Comparison of ENCODE assay signal across 20 mouse cellular contexts in the genomic region with DNA sequence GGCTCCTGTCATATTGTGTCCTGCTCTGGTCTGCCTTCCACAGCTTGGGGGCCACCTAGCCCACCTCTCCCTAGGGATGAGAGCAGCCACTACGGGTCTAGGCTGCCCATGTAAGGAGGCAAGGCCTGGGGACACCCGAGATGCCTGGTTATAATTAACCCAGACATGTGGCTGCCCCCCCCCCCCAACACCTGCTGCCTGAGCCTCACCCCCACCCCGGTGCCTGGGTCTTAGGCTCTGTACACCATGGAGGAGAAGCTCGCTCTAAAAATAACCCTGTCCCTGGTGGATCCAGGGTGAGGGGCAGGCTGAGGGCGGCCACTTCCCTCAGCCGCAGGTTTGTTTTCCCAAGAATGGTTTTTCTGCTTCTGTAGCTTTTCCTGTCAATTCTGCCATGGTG. TPM values are rescaled to one million over a fixed set of nuclear protein-coding genes. Genes with fewer than 3 reads are reported as not detected.
DNase-seq lines count a peak whose midpoint lies in the region; ATAC-seq and TF ChIP-seq lines count a peak whose summit lies in the region.
"Had no signal": no experiment of that assay in that cellular context is flagged by ENCODE, and none has a peak within 500 bp of the region (broad histone marks: within the 10 kb centered on the region; RNA-seq: fewer than 3 reads in every experiment).

No protein-coding gene starts in this region.

- H3K9ac ChIP-seq in neural tube, embryonic 11.5 days (ENCODE audit: low read length): peak overlapping the region; percentile 14; the same call in 1 of the 2 replicates
- H3K9ac ChIP-seq in neural tube, embryonic 15.5 days (replicated peaks): no peak overlapping the region
- H3K9ac ChIP-seq in heart, embryonic 15.5 days: peak overlapping the region; percentile 20
- H3K9ac ChIP-seq in hindbrain, embryonic 14.5 days: no peak overlapping the region
- H3K9ac ChIP-seq: forebrain, embryonic 13.5 days; liver, embryonic 12.5 days; lung, embryonic 15.5 days; neural tube, embryonic 13.5 days had no signal

- peak; percentile 84 for DNase-seq in gastrocnemius, adult 2 months
- no peak for DNase-seq in gastrocnemius, postnatal 4 days (ENCODE audit: low spot score in 2 of 2)
- DNase-seq in neural tube, embryonic 11.5 days (ENCODE audit: low spot score): no peak
- no peak for DNase-seq in hindbrain, embryonic 14.5 days (ENCODE audit: low spot score)
- DNase-seq in lung, postnatal 10 days: no peak
- DNase-seq: adrenal gland, adult 2 months; cerebellum, postnatal 10 days; embryo, embryonic 11 days; kidney, adult 9 months; thymus, postnatal 4 days had no signal

- TF ChIP-seq POLR2A in myocyte (IDR thresholded peaks at IDR 0.05; ENCODE audit: insufficient read length, low read depth): no peak

- 59% methylated on average over 6 of the region's 6 CpGs for WGBS in neural tube, embryonic 11.5 days
- 64% methylated on average over 6 of the region's 6 CpGs for WGBS in neural tube, embryonic 15.5 days
- WGBS in heart, embryonic 15.5 days: 21% methylated on average over 6 of the region's 6 CpGs
- 67% methylated on average over 6 of the region's 6 CpGs for WGBS in hindbrain, embryonic 14.5 days

- H3K4me2 ChIP-seq in neural tube, embryonic 11.5 days (ENCODE audit: low read depth): no peak overlapping the region
- H3K4me2 ChIP-seq in neural tube, embryonic 15.5 days: no peak overlapping the region
- peak overlapping the region; percentile 43 for H3K4me2 ChIP-seq in heart, embryonic 15.5 days
- H3K4me2 ChIP-seq in myocyte (ENCODE audit: low read depth): peak overlapping the region; percentile 67
- no peak overlapping the region for H3K4me2 ChIP-seq in hindbrain, embryonic 14.5 days (replicated peaks)
- H3K4me2 ChIP-seq: forebrain, embryonic 13.5 days; liver, embryonic 12.5 days; lung, embryonic 15.5 days; neural tube, embryonic 13.5 days had no signal

- no peaks in the 10 kb centered on the region for H3K4me1 ChIP-seq in neural tube, embryonic 11.5 days (ENCODE audit: control insufficient read depth, insufficient read depth, low read length)
- 0 out of 2 replicates have a peak, but pooled peaks cover 2% of the 10 kb centered on the region for H3K4me1 ChIP-seq in neural tube, embryonic 15.5 days
- peaks cover 27% of the 10 kb centered on the region for H3K4me1 ChIP-seq in heart, embryonic 15.5 days (replicated peaks)
- H3K4me1 ChIP-seq in hindbrain, embryonic 14.5 days (replicated peaks; ENCODE audit: control insufficient read depth, insufficient read depth, low read length): no peaks in the 10 kb centered on the region
- H3K4me1 ChIP-seq: forebrain, embryonic 13.5 days had no signal

- peak overlapping the region; percentile 75 for H3K4me3 ChIP-seq in gastrocnemius, adult 2 months
- H3K4me3 ChIP-seq in neural tube, embryonic 11.5 days (ENCODE audit: low read depth, low read length): no peak overlapping the region
- no peak overlapping the region for H3K4me3 ChIP-seq in neural tube, embryonic 15.5 days (replicated peaks)
- H3K4me3 ChIP-seq in heart, embryonic 15.5 days: no peak overlapping the region
- peak overlapping the region; percentile 37 for H3K4me3 ChIP-seq in myocyte
- H3K4me3 ChIP-seq in hindbrain, embryonic 14.5 days (replicated peaks; ENCODE audit: low read length): no peak overlapping the region
- H3K4me3 ChIP-seq: forebrain, embryonic 13.5 days; hindbrain, embryonic 10.5 days; liver, embryonic 12.5 days; lung, embryonic 15.5 days; neural tube, embryonic 13.5 days had no signal

- peaks cover 7% of the 10 kb centered on the region for H3K27me3 ChIP-seq in neural tube, embryonic 11.5 days (ENCODE audit: control insufficient read depth, insufficient read depth, low read length)
- peaks cover 20% of the 10 kb centered on the region for H3K27me3 ChIP-seq in neural tube, embryonic 15.5 days (replicated peaks)
- H3K27me3 ChIP-seq in heart, embryonic 15.5 days: peaks cover 5% of the 10 kb centered on the region
- H3K27me3 ChIP-seq in myocyte (ENCODE audit: control insufficient read depth, insufficient read depth, insufficient read length): no peaks in the 10 kb centered on the region
- H3K27me3 ChIP-seq in hindbrain, embryonic 14.5 days (ENCODE audit: control insufficient read depth, insufficient read depth, low read length): peaks cover 6% of the 10 kb centered on the region

- no peaks in the 10 kb centered on the region for H3K79me2 ChIP-seq in myocyte (ENCODE audit: control insufficient read depth, insufficient read depth)

- intact Hi-C loops in gastrocnemius, adult 2 months (cut with DNase I): loop anchor here (5.0 to 10.0 kb wide), 3 partner anchors 48 to 165 kb away; partner anchors contain the start of genes Bloc1s3, Gemin7, Mark4 and Trappc6a

- no peak for ATAC-seq in neural tube, embryonic 11.5 days (ENCODE audit: insufficient read depth, low FRiP score, low TSS enrichment)
- no peak for ATAC-seq in neural tube, embryonic 15.5 days (ENCODE audit: low FRiP score)
- ATAC-seq in heart, embryonic 15.5 days (replicated peaks; ENCODE audit: insufficient number of reproducible peaks, insufficient read depth, low FRiP score, low read depth): peak; percentile 72
- ATAC-seq in hindbrain, embryonic 14.5 days (ENCODE audit: low FRiP score): no peak
- ATAC-seq: forebrain, embryonic 13.5 days; liver, embryonic 12.5 days had no signal

- H3K27ac ChIP-seq in gastrocnemius, adult 2 months: peak overlapping the region; percentile 99
- H3K27ac ChIP-seq in neural tube, embryonic 11.5 days (ENCODE audit: low read depth, low read length): no peak overlapping the region
- H3K27ac ChIP-seq in neural tube, embryonic 15.5 days (replicated peaks): no peak overlapping the region
- peak overlapping the region; percentile 97 for H3K27ac ChIP-seq in heart, embryonic 15.5 days
- no peak overlapping the region for H3K27ac ChIP-seq in hindbrain, embryonic 14.5 days
- H3K27ac ChIP-seq: forebrain, embryonic 13.5 days; hindbrain, embryonic 10.5 days; liver, embryonic 12.5 days; neural tube, embryonic 13.5 days had no signal

- no peak overlapping the region for H3ac ChIP-seq in myocyte (ENCODE audit: control insufficient read depth, insufficient read length)

- H3K36me3 ChIP-seq in neural tube, embryonic 11.5 days (ENCODE audit: control insufficient read depth, insufficient read depth, low read length): no peaks in the 10 kb centered on the region
- H3K36me3 ChIP-seq in neural tube, embryonic 15.5 days: no peaks in the 10 kb centered on the region
- H3K36me3 ChIP-seq in heart, embryonic 15.5 days: peaks cover under 1% of the 10 kb centered on the region; the same call in 1 of the 2 replicates
- H3K36me3 ChIP-seq in myocyte (ENCODE audit: control insufficient read depth, insufficient read depth): no peaks in the 10 kb centered on the region
- H3K36me3 ChIP-seq in hindbrain, embryonic 14.5 days (replicated peaks; ENCODE audit: control insufficient read depth, insufficient read depth): no peaks in the 10 kb centered on the region
- H3K36me3 ChIP-seq: hindbrain, embryonic 10.5 days; liver, embryonic 12.5 days; lung, embryonic 15.5 days; neural tube, embryonic 13.5 days had no signal

- no peak for TF ChIP-seq CTCF in gastrocnemius, adult 2 months (IDR thresholded peaks at IDR 0.05)

- no peaks in the 10 kb centered on the region; the same call in 1 of the 2 replicates for H3K9me3 ChIP-seq in neural tube, embryonic 11.5 days (ENCODE audit: control insufficient read depth, low read length)
- H3K9me3 ChIP-seq in neural tube, embryonic 15.5 days (replicated peaks): no peaks in the 10 kb centered on the region
- H3K9me3 ChIP-seq in heart, embryonic 15.5 days (replicated peaks): no peaks in the 10 kb centered on the region
- H3K9me3 ChIP-seq in hindbrain, embryonic 14.5 days (ENCODE audit: control insufficient read depth, low read length): peaks cover 8% of the 10 kb centered on the region; the same call in 1 of the 2 replicates
- H3K9me3 ChIP-seq: lung, embryonic 15.5 days; neural tube, embryonic 13.5 days had no signal

RNA-seq across cellular contexts. Expression of gene Ckm, which starts 5.2 kb away (rescaled TPM):
- total RNA-seq in gastrocnemius, adult 2 months (2021): over 10,000 TPM; 32,173 to 47,719 TPM
- total RNA-seq in gastrocnemius, postnatal 4 days (2021): over 10,000 TPM; 12,501 to 12,915 TPM
- polyA plus RNA-seq in neural tube, embryonic 11.5 days (2014; fragmentation: Nextera tagmentation; extraction: Ambion mirVana): 0.41 and 0.69 TPM in 2 replicates
- 16.6 and 38.6 TPM in 2 replicates for polyA plus RNA-seq in neural tube, embryonic 15.5 days (2015; fragmentation: Nextera tagmentation; extraction: Ambion mirVana)
- 1,612 and 2,052 TPM in 2 replicates for polyA plus RNA-seq in heart, embryonic 15.5 days (2015; fragmentation: Nextera tagmentation; extraction: Ambion mirVana)
- polyA plus RNA-seq in myocyte (2012; fragmentation: generic; extraction: Trizol): 1,561 TPM
- polyA plus RNA-seq in hindbrain, embryonic 14.5 days (2014; fragmentation: Nextera tagmentation; extraction: Ambion mirVana): not detected in 2 replicates
- total RNA-seq: adrenal gland, adult 2 months; layer of hippocampus, postnatal 14 days had no signal
- polyA plus RNA-seq: forebrain, embryonic 13.5 days; hindbrain, embryonic 10.5 days had no signal

RNA-seq across cellular contexts. Expression of gene Klc3, which starts 5.8 kb away (rescaled TPM):
- under 1 TPM; 0.18 to 0.39 TPM for total RNA-seq in gastrocnemius, adult 2 months (2021)
- under 1 TPM in 1 of 2 experiments, not detected in 1; 0.16 TPM for total RNA-seq in gastrocnemius, postnatal 4 days (2021)
- 3.2 and 3.4 TPM in 2 replicates for polyA plus RNA-seq in neural tube, embryonic 11.5 days (2014; fragmentation: Nextera tagmentation; extraction: Ambion mirVana)
- 1.2 and 4.0 TPM in 2 replicates for polyA plus RNA-seq in neural tube, embryonic 15.5 days (2015; fragmentation: Nextera tagmentation; extraction: Ambion mirVana)
- 3.0 and 4.3 TPM in 2 replicates for polyA plus RNA-seq in heart, embryonic 15.5 days (2015; fragmentation: Nextera tagmentation; extraction: Ambion mirVana)
- 3.5 TPM for polyA plus RNA-seq in myocyte (2012; fragmentation: generic; extraction: Trizol)
- polyA plus RNA-seq in hindbrain, embryonic 14.5 days (2014; fragmentation: Nextera tagmentation; extraction: Ambion mirVana): 0.78 and 1.1 TPM in 2 replicates
- total RNA-seq: megakaryocyte progenitor cell, adult 5-6 weeks had no signal

RNA-seq across cellular contexts. Expression of gene Ercc2, which starts 27.9 kb away (rescaled TPM):
- 10 to 100 TPM in 1 of 2 experiments, 1 to 10 TPM in 1; 8.5 to 10.7 TPM for total RNA-seq in gastrocnemius, adult 2 months (2021)
- 10 to 100 TPM; 18.6 to 21.0 TPM for total RNA-seq in gastrocnemius, postnatal 4 days (2021)
- 12.4 and 14.6 TPM in 2 replicates for polyA plus RNA-seq in neural tube, embryonic 11.5 days (2014; fragmentation: Nextera tagmentation; extraction: Ambion mirVana)
- polyA plus RNA-seq in neural tube, embryonic 15.5 days (2015; fragmentation: Nextera tagmentation; extraction: Ambion mirVana): 21.6 and 22.2 TPM in 2 replicates
- 8.9 and 11.3 TPM in 2 replicates for polyA plus RNA-seq in heart, embryonic 15.5 days (2015; fragmentation: Nextera tagmentation; extraction: Ambion mirVana)
- 11.5 TPM for polyA plus RNA-seq in myocyte (2012; fragmentation: generic; extraction: Trizol)
- 15.6 and 16.5 TPM in 2 replicates for polyA plus RNA-seq in hindbrain, embryonic 14.5 days (2014; fragmentation: Nextera tagmentation; extraction: Ambion mirVana)

RNA-seq across cellular contexts. Expression of gene Mark4, which starts 48.9 kb away (rescaled TPM):
- 10 to 100 TPM; 17.1 to 17.9 TPM for total RNA-seq in gastrocnemius, adult 2 months (2021)
- 10 to 100 TPM; 18.9 to 20.5 TPM for total RNA-seq in gastrocnemius, postnatal 4 days (2021)
- 14.1 and 16.4 TPM in 2 replicates for polyA plus RNA-seq in neural tube, embryonic 11.5 days (2014; fragmentation: Nextera tagmentation; extraction: Ambion mirVana)
- polyA plus RNA-seq in neural tube, embryonic 15.5 days (2015; fragmentation: Nextera tagmentation; extraction: Ambion mirVana): 15.4 and 16.5 TPM in 2 replicates
- 7.6 and 8.5 TPM in 2 replicates for polyA plus RNA-seq in heart, embryonic 15.5 days (2015; fragmentation: Nextera tagmentation; extraction: Ambion mirVana)
- 18.2 TPM for polyA plus RNA-seq in myocyte (2012; fragmentation: generic; extraction: Trizol)
- polyA plus RNA-seq in hindbrain, embryonic 14.5 days (2014; fragmentation: Nextera tagmentation; extraction: Ambion mirVana): 19.2 and 20.4 TPM in 2 replicates

RNA-seq across cellular contexts. Expression of gene Ppp1r13l, which starts 50.2 kb away (rescaled TPM):
- total RNA-seq in gastrocnemius, adult 2 months (2021): 1 to 10 TPM; 2.1 to 4.9 TPM
- 1 to 10 TPM; 4.6 to 6.6 TPM for total RNA-seq in gastrocnemius, postnatal 4 days (2021)
- polyA plus RNA-seq in neural tube, embryonic 11.5 days (2014; fragmentation: Nextera tagmentation; extraction: Ambion mirVana): 3.4 and 4.7 TPM in 2 replicates
- 1.9 and 2.1 TPM in 2 replicates for polyA plus RNA-seq in neural tube, embryonic 15.5 days (2015; fragmentation: Nextera tagmentation; extraction: Ambion mirVana)
- polyA plus RNA-seq in heart, embryonic 15.5 days (2015; fragmentation: Nextera tagmentation; extraction: Ambion mirVana): 13.5 and 14.4 TPM in 2 replicates
- polyA plus RNA-seq in myocyte (2012; fragmentation: generic; extraction: Trizol): 36.0 TPM
- 2.4 and 2.6 TPM in 2 replicates for polyA plus RNA-seq in hindbrain, embryonic 14.5 days (2014; fragmentation: Nextera tagmentation; extraction: Ambion mirVana)

Comparison
In these comparisons a context has a peak if more than half of its experiments do, and no peak if none do; other contexts are left out.
1. H3K9ac ChIP-seq: peak in neural tube, embryonic 11.5 days (single experiment) and heart, embryonic 15.5 days (single experiment); none in neural tube, embryonic 15.5 days (single experiment) and hindbrain, embryonic 14.5 days (single experiment).
2. H3K27ac ChIP-seq: peak in gastrocnemius, adult 2 months (single experiment) and heart, embryonic 15.5 days (single experiment); none in neural tube, embryonic 11.5 days (single experiment), neural tube, embryonic 15.5 days (single experiment) and hindbrain, embryonic 14.5 days (single experiment).
3. H3K4me3 ChIP-seq: peak in gastrocnemius, adult 2 months (single experiment) and myocyte (single experiment); none in neural tube, embryonic 11.5 days (single experiment), neural tube, embryonic 15.5 days (single experiment), heart, embryonic 15.5 days (single experiment) and hindbrain, embryonic 14.5 days (single experiment).
4. H3K4me2 ChIP-seq: peak in heart, embryonic 15.5 days (single experiment) and myocyte (single experiment); none in neural tube, embryonic 11.5 days (single experiment), neural tube, embryonic 15.5 days (single experiment) and hindbrain, embryonic 14.5 days (single experiment).
5. RNA of gene Ckm, which starts 5.2 kb away (polyA plus RNA-seq): 1,612 to 2,052 TPM in heart, embryonic 15.5 days and 1,561 TPM in myocyte (single experiment); 16.6 to 38.6 TPM in neural tube, embryonic 15.5 days, 0.41 to 0.69 TPM in neural tube, embryonic 11.5 days and not detected in hindbrain, embryonic 14.5 days; every median in the first group is over 10 times any median in the second.